Mouse (Mus musculus): ENCODE data around the gene Mvb12b.

- no peak for TF ChIP-seq CTCF (IDR thresholded peaks at IDR 0.05; ENCODE audit: borderline replicate concordance, extremely low read depth, insufficient read depth, insufficient read length)
- no peak for TF ChIP-seq POLR2A (IDR thresholded peaks at IDR 0.05; ENCODE audit: borderline replicate concordance, extremely low read depth, insufficient read depth, insufficient read length, poor library complexity, severe bottlenecking)
These were observed 125.5 kb downstream of the Mvb12b start for GRCm38 (mm10) chr2:33762210-33762609.
